Mouse (Mus musculus) gonadal fat pad, adult 2 months (tissue): ENCODE measurements around the gene Gm8265. TPM values are rescaled to one million over a fixed set of nuclear protein-coding genes. Genes with fewer than 3 reads are reported as not detected.
"Not testable (repeated sequence)": the region's sequence is repeated elsewhere in the genome, so short reads cannot be mapped to it uniquely, and the experiment has no call there.

ENCODE experiments used
- DNase-seq: peaks from one replicate; pipeline ENCODE4 v3.0.0-alpha.2; 2012; ENCODE audit warnings: low read depth
- polyA plus RNA-seq: library from polyadenylated mRNA; depleted of rRNA; stranded (reverse); fragments of >200 nt; gene quantifications from 2 replicates; pipeline ENCODE4 v1.2.3, GENCODE M21; 2012; rRNA removed

Gm8265 gene
- not detected in 2 replicates for polyA plus RNA-seq

- not testable (repeated sequence) for DNase-seq
Measured at GRCm38 (mm10) chr14:5632928-5633327, at the start of gene Gm8265. Gene Gm8265, minus strand, starts transcription at chr14:5633028.

Other genes with a start within 250 kb of the Gm8265 start
- 0.23 TPM in 1 of 2 replicates, not detected in the other for gene Gm3500, start 244.0 kb downstream of the Gm8265 start, polyA plus RNA-seq
- gene Gm3194, start 177.6 kb downstream of the Gm8265 start, polyA plus RNA-seq: 0.81 TPM in 1 of 2 replicates, not detected in the other
- not detected in 2 replicates for gene Gm8246, start 155.2 kb downstream of the Gm8265 start, polyA plus RNA-seq
- not detected in 2 replicates for gene Gm3187, start 148.8 kb downstream of the Gm8265 start, polyA plus RNA-seq
- 0.15 and 0.51 TPM in 2 replicates for gene Gm3488, start 131.4 kb downstream of the Gm8265 start, polyA plus RNA-seq
- gene Gm3532, start 94.5 kb downstream of the Gm8265 start, polyA plus RNA-seq: not detected in 2 replicates
- gene Gm9603, start 54.4 kb upstream of the Gm8265 start, polyA plus RNA-seq: not detected in 2 replicates
- gene Gm3373, start 108.5 kb upstream of the Gm8265 start, polyA plus RNA-seq: 1.4 and 3.4 TPM in 2 replicates
- 0.93 and 2.2 TPM in 2 replicates for gene Gm3383, start 175.0 kb upstream of the Gm8265 start, polyA plus RNA-seq
- not detected in 2 replicates for gene Gm3424, start 197.3 kb upstream of the Gm8265 start, polyA plus RNA-seq
- 0.05 and 0.09 TPM in 2 replicates for gene Gm8237, start 247.4 kb upstream of the Gm8265 start, polyA plus RNA-seq